Mouse (Mus musculus): ENCODE measurements around the gene Dpp9.

Gene Dpp9

DNA sequence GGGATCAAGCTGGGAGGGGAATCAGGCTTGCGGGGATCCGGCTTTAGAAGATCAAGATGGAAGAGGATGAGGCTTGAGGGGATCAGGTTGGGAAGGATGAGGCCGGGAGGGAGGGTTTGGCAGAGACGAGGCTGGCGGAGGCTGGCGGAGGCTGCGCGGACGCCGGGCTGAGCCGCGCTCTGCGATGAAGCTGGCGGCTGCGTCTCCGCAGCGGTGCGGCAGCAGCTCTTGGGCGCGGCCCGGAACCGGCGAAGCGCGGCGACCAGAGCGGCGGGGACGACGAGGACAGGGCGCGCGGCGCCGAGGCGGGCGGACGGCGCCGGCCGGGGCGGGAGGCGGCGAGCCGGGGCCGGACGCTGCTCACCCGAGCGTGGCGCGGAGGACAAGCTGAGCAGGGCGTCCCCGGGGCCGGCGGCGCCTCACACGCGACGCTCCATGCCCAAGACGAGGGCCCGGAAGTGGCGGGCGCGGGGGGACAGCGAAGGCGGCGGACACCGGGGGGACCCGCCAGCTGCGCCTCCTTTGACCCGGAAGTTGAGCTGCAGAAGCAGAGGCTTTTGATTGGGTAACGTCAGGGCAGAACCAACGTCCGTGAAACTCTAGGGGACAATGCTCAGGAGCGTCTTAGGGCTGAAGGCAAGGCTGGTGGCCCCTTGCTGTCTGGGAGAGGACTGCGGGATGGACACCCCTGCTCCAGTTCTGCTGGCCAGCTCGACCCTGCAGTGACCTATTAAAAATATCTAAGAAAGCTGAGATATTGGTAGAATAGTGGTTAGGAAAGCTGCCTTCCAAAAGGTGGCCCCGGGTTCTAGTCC lies at the start of gene Dpp9:
TSS of gene Dpp9 (minus strand) at position 529 of the 815 bp plus-strand sequence.
- in situ Hi-C loops (cut with MseI, MboI) = no loop called here

DNA sequence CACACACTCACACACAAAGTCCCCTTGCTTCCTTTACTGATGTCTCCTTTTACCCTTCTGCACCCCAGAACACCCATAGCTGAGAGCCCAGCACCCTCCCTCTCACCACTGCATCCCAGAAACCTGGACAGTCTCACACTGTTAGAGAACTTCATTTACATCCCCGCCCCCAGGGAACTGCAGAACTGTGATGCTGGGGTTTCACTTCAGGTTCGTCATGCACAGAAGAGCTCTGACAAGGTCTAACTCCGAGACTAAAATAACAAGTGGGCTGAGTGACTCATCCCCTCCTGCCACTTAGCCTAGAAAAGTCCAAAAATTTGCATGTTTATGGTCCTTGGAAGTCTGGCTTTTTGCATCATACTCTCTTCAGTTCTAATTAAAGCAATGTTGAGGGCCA lies 47.6 kb upstream of the Dpp9 start:
- in situ Hi-C loops (cut with MseI, MboI) = no loop called here

DNA sequence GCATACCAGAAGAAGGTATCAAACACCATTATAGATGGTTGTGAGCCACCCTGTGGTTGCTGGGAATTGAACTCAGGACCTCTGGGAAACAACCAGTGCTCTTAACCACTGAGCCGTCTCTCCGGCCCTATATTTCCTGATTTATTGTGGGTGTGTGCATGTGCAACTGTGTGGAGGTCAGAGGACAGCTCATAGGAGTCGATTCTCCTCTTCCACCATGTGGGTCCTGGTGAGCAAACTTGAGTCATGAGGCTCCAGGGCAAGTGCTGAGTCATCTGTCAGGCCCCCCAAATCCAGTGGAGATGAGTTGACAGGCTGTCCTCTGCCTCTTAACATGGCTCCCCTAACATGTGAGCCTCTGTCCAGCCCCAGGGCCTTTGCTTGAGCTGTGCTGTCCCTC lies 47.2 kb upstream of the Dpp9 start:
- in situ Hi-C loops (cut with MseI, MboI) = no loop called here

DNA sequence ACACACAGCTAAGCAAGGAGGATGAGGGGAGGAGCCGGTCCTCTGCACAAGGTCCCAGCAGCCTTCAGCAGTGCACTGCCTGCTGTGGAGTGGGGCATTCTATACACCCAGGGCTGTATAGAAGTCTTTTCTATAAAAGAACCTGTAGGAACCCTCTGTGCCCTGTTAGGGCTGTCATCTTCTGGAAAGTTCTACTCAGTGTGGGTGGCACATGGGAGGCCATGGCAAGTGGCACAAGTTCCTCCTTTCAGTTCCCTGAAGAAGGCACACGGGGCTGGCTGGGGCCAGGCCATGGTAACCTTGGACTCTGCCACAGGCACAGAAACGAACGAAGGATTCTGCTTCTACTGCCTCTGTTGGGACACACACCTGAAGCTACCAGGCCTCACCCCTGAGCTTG lies 46.3 kb upstream of the Dpp9 start:
- in situ Hi-C loops (cut with MseI, MboI) = no loop called here

DNA sequence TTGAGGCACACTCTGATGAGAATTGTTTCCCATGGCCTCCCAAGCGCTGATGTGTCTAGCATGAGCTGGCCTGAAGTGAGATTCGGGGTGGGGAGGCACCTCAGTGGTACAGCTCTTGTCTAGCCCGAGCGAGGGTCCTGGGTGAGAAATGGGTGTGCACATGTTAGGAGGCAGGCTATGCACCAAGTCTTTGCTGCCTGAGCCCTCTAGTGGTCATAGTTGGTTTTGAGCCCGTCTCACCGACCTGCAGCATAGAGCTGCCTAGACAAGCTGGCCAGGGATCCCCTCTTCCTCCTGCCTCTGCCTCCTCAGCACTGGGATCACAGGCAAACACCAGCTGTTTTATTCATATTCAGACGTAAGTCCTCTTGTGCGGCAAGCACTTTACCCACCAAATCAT lies 45.3 kb upstream of the Dpp9 start:
- in situ Hi-C loops (cut with MseI, MboI) = no loop called here

DNA sequence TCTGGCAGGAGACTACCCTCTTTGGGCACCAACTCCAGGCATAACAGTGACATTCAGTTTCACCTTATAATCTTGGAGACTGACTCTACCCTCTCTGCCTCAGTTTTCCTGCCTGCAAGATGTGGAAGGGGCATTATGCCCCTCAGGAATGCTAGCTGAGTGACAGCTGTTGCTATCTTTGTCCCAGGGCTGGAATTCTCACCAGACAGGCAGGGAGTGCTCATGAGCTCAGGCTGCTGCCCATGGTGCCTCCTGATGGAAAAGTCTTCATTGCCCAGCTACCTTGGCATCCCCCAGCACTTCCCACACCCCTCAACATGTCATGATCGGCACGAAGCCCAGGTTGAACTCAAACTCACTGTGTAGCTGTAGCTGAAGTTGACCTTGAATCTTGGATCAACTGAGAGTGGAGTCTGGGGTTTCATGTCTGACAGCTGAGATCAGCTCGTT lies 44.0 kb upstream of the Dpp9 start:
- in situ Hi-C loops (cut with MseI, MboI) = no loop called here

DNA sequence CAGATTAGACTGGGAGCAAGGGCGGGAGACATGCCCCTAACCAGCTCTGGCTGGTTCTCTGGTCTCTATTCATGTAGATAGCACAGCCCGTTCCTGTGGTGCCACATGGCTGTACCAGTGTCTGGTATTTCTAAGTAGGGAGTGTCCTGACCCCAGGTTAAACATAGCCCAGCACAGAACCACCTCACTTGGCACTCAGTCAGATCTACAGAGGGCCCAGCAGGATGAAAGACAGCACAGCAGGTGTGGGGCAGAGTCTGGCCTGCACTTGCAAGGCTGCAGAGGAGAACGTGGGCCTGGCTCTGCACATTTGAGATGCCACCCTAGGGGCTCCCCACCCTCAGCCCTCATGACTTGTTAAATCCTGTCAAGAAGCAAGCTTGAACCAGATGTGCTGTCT lies 42.5 kb upstream of the Dpp9 start:
- in situ Hi-C loops (cut with MseI, MboI) = no loop called here

DNA sequence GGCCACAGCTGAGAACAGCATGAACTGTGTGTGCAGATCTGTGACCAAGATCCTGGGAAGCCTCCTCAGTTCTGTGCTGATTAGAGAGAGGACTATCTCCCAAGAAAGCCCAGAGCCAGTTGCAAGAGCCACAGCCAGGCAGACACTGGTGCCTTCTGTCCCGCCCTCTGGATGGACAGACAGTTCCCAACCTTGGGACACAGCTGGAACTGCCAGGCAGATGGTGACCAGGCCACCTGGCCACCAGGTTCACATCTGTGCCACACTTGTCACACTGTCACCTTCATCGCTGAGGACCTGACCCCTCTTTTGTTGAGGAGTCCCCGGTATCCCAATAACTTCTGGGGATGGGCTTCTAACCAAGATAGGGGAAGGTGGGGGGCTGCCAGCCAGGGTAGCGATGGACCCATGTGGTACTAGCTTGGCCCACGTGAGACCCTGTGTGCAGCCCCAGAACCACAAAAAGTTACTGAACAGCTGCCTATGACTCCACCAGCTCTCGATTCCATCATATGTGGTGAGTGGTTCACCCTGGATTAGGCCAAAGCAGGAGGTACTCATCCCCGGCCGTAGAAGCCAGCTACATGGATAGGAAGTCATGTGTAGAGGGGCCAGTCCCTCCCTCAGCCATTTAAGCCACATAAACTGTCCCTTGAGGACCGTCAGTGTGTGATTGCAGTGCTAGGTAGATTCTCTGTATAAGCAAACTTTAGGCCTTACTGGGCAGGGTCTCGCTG lies 40.8 kb upstream of the Dpp9 start:
- in situ Hi-C loops (cut with MseI, MboI) = loop anchor here in 1 of 2 experiments (10.0 kb wide), 1 partner anchor 65 kb away; no protein-coding TSS in a partner anchor

DNA sequence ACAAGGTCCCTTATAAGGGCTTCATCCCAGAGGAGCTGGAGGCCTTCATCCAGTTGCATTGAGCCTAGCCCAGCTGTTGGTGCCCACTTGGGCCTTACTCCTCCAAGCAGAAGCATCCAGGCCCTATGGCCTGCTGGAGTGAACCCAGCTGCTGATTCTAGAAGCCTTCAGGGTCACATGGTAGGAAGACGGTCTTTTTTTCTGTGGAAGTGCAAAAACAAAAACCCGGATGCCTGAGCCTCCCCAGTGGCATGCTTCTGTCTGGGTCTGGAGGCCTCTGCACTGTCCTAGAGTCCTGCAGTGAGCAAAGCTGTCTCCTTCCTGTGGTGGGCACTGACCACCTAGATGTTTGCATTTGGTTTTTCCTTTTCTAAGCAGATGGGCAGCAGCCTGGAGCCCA lies 40.1 kb upstream of the Dpp9 start:
- in situ Hi-C loops (cut with MseI, MboI) = loop anchor here in 1 of 2 experiments (10.0 kb wide), 1 partner anchor 64 kb away; no protein-coding TSS in a partner anchor

DNA sequence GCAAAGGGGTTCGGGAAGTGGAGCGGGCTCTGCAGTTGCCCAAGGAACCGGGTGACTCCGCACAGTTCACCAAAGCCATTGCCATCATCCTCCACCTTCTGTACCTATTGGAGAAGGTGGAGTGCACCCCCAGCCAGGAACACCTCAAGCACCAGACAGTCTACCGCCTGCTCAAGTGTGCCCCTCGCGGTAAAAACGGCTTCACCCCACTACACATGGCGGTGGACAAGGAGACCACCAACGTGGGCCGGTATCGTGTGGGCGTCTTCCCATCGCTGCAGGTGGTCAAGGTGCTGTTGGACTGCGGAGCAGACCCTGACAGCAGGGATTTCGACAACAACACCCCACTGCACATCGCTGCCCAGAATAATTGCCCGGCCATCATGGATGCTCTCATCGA lies 39.6 kb upstream of the Dpp9 start:
- in situ Hi-C loops (cut with MseI, MboI) = loop anchor here in 1 of 2 experiments (10.0 kb wide), 1 partner anchor 63 kb away; no protein-coding TSS in a partner anchor

DNA sequence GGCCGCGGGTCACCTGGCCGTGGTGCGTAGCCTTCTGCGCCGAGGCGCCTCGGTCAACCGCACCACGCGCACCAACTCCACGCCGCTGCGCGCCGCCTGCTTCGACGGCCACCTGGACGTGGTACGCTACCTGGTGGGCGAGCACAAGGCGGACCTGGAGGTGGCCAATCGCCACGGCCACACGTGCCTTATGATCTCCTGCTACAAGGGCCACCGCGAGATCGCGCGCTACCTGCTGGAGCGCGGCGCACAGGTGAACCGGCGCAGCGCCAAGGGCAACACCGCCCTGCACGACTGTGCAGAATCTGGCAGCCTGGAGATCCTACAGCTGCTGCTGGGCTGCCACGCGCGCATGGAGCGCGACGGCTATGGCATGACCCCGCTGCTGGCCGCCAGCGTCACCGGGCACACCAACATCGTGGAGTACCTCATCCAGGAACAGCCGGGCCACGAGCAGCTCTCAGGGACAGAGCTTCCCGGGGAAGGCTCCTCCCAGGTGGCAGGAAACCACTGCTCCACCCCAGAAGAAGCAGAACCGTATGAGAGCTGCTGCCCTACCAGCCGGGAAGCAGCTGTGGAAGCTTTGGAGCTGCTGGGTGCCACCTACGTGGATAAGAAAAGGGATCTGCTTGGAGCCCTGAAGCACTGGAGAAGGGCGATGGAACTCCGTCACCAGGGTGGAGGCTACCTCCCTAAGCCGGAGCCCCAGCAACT lies 38.6 kb upstream of the Dpp9 start:
- in situ Hi-C loops (cut with MseI, MboI) = loop anchor here in 1 of 2 experiments (10.0 kb wide), 1 partner anchor 63 kb away; no protein-coding TSS in a partner anchor

DNA sequence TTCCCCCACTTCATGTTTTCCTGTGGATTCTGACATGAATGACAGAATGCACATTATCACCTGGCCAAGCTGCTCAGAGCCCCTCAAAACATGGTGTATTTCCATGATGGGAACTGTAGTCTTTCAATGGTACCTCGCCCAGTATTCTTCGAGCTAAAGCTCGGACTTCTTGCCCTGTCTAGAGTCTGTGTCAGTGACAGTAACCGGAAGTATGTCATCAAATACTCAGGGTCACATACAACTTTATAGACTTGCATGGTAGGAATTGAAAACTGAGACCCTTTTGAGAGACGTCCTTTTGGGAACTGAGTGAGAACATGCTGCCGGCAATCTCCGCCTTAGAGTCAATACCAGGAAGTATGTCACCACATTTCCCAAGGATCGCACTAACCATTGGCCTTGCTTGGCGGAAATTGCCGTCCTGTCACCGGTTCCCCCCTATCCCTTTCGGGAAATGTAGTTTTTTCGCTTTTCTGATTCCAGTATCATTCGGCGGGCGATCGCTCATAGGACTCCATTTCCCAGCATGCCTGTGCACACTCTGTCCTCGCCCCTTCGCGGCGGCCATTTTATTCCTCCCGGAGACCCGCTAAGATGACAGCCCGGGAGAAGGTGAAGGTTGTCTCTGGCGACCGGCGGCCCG lies 37.7 kb upstream of the Dpp9 start, which contains the start of gene Fem1a:
TSS of gene Fem1a (plus strand) at position 572 of the 643 bp plus-strand sequence.
- in situ Hi-C loops (cut with MseI, MboI) = loop anchor here in 1 of 2 experiments (10.0 kb wide), 1 partner anchor 62 kb away; no protein-coding TSS in a partner anchor

DNA sequence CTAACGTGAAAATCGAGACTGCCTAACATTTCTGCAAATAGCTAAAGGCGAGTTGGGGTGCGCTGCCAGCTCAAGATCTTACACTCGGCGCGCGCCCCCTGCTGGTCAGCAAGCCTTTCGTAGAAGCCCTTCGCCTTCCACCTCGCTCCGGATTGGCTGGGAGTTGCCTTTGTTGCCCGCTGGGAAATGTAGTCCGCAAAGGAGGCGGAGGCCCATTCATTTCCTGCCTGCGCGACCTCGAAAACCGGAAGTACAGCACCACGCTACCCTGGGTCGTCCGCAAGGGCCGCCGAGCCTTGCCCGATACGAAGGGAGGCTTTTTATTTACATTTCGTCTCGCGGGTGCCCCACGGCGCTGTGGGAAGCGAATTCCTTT lies 37.1 kb upstream of the Dpp9 start:
- in situ Hi-C loops (cut with MseI, MboI) = loop anchor here in 1 of 2 experiments (10.0 kb wide), 1 partner anchor 61 kb away; no protein-coding TSS in a partner anchor

DNA sequence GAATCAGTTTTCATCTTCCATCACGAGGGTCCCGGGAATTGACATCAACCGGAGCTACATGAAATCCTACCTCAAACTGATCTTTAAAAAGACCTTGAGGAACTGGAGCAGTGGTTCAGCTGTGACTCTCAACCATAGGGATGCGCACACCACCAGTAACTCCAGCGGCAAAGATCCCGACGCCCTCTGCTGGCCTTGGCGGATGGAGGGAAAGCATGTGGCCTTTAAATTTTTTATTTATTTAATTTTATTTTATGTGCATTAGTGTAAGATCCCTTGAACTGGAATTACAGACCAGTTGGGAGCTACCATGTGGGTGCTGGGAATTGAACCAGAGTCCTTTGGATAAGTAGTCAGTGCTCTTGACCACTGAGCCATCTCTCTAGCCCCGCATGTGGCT lies 36.7 kb upstream of the Dpp9 start:
- in situ Hi-C loops (cut with MseI, MboI) = loop anchor here in 1 of 2 experiments (10.0 kb wide), 1 partner anchor 61 kb away; no protein-coding TSS in a partner anchor

DNA sequence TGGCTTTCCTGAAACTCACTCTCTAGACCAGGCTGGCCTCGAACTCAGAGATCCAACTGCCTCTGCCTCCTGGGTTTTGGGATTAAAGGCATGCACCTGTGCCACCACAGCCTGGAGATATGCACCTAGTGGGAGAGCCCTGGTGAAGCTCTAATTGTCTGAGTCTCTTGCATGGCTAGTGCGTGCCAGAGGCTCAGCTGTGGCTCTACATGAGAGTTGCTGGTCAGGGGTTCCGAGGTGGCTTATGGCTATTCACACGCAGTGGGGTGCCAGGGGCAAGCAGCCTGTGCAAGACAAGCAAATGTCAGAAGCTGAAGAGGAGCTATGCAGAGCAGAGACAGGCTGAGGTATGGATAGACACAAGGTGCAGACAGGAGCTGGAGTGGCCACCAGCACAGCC lies 36.0 kb upstream of the Dpp9 start:
- in situ Hi-C loops (cut with MseI, MboI) = loop anchor here in 1 of 2 experiments (10.0 kb wide), 1 partner anchor 60 kb away; no protein-coding TSS in a partner anchor

DNA sequence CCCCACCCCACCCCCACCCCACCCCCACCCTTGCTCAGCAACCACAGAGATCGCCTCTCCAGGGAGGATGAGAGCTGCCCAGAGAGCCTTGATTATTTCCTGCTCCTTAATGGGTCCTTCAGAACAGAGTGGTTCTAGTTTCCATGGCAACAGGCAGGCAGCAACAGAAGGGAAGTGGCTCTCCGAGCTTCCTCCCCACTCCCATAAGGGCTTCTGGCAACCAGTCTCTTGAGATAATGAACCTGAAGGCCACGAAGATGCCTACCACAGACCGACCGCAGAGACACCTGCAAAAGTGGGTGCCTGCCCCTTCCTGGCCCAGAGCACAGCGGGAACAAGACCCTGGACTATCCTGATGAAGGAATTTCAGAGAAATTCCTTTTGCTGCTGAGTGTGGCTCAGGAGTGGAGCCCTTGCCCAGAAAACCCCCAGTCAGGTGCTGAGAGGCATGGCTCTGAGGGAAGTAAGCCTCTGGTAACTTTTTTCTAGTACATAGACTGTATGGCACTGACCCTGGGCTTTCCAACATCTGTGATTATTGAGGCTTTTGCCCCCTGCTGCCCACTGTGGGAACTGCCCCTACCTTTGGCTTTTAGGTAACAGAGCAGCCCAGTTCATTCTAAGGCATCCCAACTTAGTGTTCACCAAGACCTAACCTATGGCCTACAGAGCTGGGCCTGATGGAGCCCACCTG lies 32.6 kb upstream of the Dpp9 start:
- in situ Hi-C loops (cut with MseI, MboI) = loop anchor here in 1 of 2 experiments (10.0 kb wide), 1 partner anchor 56 kb away; no protein-coding TSS in a partner anchor

DNA sequence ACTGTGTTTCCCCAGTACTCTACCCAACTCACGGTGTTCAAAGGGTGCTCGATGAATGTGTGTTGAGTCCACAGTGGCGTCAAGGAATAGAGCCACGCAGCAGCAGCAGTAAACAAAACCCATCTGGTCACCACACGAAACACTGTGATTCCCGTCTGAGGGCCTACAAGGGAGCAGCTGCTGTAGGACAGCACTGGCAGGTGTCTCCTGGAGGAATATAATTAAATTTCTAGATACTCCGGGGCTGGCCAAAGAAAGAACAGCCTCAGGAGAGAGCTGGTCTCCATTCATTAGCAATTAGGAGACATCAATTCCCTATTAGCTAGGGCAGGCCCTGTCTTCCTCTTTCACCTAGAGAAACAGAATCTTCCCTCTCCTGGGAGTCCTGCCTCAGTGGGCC lies 26.9 kb upstream of the Dpp9 start:
- in situ Hi-C loops (cut with MseI, MboI) = no loop called here

DNA sequence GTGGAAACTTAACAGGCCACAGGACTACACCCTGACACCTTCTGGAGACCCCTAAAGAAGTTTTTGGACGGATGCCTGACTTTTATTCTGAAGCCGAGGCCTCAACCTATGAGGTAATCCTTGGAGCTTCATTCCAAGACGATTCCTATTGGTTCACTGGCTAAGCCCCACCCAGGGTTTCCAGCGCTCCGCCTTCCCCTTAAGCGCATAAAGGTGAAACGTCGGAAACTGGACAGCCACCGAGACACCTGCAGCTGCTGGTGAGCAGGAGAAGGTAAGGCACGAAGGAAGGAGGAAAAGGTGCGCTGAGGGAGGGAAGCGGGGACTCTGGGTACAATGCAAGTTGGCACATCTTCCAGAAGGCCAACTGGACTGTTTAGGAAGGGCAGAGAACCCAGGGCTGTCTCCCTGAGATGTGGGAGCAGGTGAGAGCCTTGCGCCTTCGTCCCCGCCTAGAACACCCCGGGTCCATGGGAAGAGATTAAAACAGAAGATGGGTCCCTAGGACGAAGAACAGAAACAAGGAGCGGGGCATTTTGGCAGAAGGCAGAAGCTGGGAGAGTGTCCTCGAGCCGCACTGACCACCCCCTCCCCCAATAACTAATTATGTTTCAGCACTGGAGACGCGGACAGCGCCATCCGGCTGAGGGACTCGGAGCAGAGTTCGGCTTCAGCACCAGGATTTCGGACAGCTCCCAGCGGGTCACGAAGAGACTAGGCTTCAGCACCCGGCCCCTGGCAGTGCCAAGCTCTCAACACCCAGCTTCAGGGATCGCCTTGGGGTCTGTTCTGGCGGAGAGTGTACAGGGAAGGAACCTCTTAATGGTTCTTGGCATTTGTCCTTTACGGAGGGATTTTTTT lies 23.1 kb upstream of the Dpp9 start:
- in situ Hi-C loops (cut with MseI, MboI) = no loop called here

DNA sequence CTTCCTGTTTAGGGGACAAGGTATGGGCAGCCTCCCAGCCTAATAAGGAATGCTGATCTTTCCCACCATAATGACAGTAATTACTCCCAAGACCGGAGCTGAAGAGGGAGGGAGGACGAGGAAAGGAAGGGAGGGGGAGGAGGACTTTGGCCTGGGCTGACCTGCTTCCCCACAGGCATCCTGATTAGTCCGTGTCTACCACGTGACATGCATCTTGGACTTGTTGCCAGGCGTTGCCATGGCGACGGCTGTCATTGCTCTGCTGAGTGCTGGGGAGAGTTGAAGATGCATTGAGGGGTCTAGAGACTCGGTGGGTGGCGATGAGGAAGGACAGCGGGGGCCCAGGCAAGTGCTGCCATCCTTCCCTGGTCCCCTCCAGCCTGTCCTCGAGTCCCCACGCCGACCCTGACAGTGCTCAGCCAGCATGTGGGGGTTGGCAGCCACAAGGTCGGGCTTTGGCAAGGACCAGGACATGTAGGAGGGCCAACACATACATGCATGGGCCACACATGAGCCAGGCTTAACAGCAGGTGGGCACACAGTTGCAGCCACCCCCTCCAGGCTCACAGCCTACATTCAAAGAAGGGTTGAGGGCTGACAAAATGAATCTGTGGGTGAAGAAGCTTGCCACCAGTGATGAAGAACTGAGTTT lies 15.2 kb upstream of the Dpp9 start:
- in situ Hi-C loops (cut with MseI, MboI) = no loop called here

All from mouse trophoblast stem cell (cell line).